Comparison of ENCODE assay signal across 13 mouse cellular contexts in genomic region chr10:58368791-58369706, GRCm38 (mm10). TPM values are rescaled to one million over a fixed set of nuclear protein-coding genes. Genes with fewer than 3 reads are reported as not detected.
DNase-seq lines count a peak whose midpoint lies in the region; ATAC-seq and TF ChIP-seq lines count a peak whose summit lies in the region.
"Had no signal": no experiment of that assay in that cellular context is flagged by ENCODE, and none has a peak within 500 bp of the region (broad histone marks: within the 10 kb centered on the region; RNA-seq: fewer than 3 reads in every experiment).

No protein-coding gene starts in this region.

- H3K4me3 ChIP-seq in erythroblast, embryonic 14.5 days (replicated peaks), result peak overlapping the region; percentile 45
- no peak overlapping the region for H3K4me3 ChIP-seq in intestine, postnatal 0 days (ENCODE audit: low read depth, low read length)
- H3K4me3 ChIP-seq in intestine, embryonic 16.5 days (ENCODE audit: low read length), result no peak overlapping the region
- H3K4me3 ChIP-seq in spleen, adult 2 months (ENCODE audit: extremely low read depth, insufficient read depth, insufficient read length), result no peak overlapping the region
- no peak overlapping the region for H3K4me3 ChIP-seq in stomach, postnatal 0 days (ENCODE audit: low read depth, low read length)
- H3K4me3 ChIP-seq: neural tube, embryonic 13.5 days had no signal

- TF ChIP-seq EP300 in stomach, postnatal 0 days (optimal IDR thresholded peaks at IDR 0.05), result no peak

- TF ChIP-seq CTCF in intestine, postnatal 0 days (IDR thresholded peaks at IDR 0.05; ENCODE audit: low read depth), result 0 out of 2 replicates have a peak, but pooled peaks have one; percentile 3
- no peak for TF ChIP-seq CTCF in spleen, adult 2 months (IDR thresholded peaks at IDR 0.05; ENCODE audit: extremely low read depth, insufficient read depth, insufficient read length, insufficient replicate concordance)
- 0 out of 2 replicates have a peak, but pooled peaks have one; percentile 3 for TF ChIP-seq CTCF in stomach, postnatal 0 days (IDR thresholded peaks at IDR 0.05; ENCODE audit: low read depth)

- no peak overlapping the region for H3K9ac ChIP-seq in intestine, postnatal 0 days (ENCODE audit: low read depth, low read length)
- no peak overlapping the region for H3K9ac ChIP-seq in intestine, embryonic 16.5 days (ENCODE audit: low read depth, low read length)
- H3K9ac ChIP-seq in stomach, postnatal 0 days (ENCODE audit: low read length), result no peak overlapping the region
- H3K9ac ChIP-seq: neural tube, embryonic 13.5 days had no signal

- H3K4me2 ChIP-seq in intestine, postnatal 0 days (replicated peaks; ENCODE audit: low read depth), result no peak overlapping the region
- H3K4me2 ChIP-seq in intestine, embryonic 16.5 days (ENCODE audit: low read depth, low read length), result no peak overlapping the region
- H3K4me2 ChIP-seq in stomach, postnatal 0 days (replicated peaks; ENCODE audit: low read depth), result no peak overlapping the region
- H3K4me2 ChIP-seq: neural tube, embryonic 13.5 days had no signal

- no peak for ATAC-seq in erythroblast, adult 5-6 weeks (replicated peaks; ENCODE audit: low FRiP score, poor library complexity, severe bottlenecking)
- ATAC-seq in intestine, postnatal 0 days, result no peak
- ATAC-seq in intestine, embryonic 16.5 days, result no peak
- no peak for ATAC-seq in stomach, postnatal 0 days (ENCODE audit: low FRiP score, low TSS enrichment)
- ATAC-seq: forebrain, embryonic 14.5 days had no signal

- H3K4me1 ChIP-seq in erythroblast, embryonic 14.5 days (ENCODE audit: control insufficient read depth), result peaks cover 94% of the 10 kb centered on the region
- peaks cover 15% of the 10 kb centered on the region; the same call in 1 of the 2 replicates for H3K4me1 ChIP-seq in intestine, postnatal 0 days (replicated peaks; ENCODE audit: control insufficient read depth, insufficient read depth, low read length)
- H3K4me1 ChIP-seq in intestine, embryonic 16.5 days (ENCODE audit: control insufficient read depth, insufficient read depth, low read length), result peaks cover 21% of the 10 kb centered on the region
- H3K4me1 ChIP-seq in spleen, adult 2 months (ENCODE audit: control insufficient read depth, insufficient read depth, insufficient read length), result peaks cover 16% of the 10 kb centered on the region
- peaks cover 10% of the 10 kb centered on the region for H3K4me1 ChIP-seq in stomach, postnatal 0 days (replicated peaks; ENCODE audit: control insufficient read depth, insufficient read depth)

- DNase-seq in spleen, adult 2 months (ENCODE audit: low read depth in 1 of 2, low spot score in 2 of 2), result no peak
- DNase-seq in spleen, postnatal 10 days (ENCODE audit: low spot score in 2 of 2), result no peak
- DNase-seq in stomach, postnatal 0 days (ENCODE audit: low spot score), result no peak
- no peak for DNase-seq in layer of hippocampus, postnatal 14 days (ENCODE audit: low spot score in 2 of 2)
- DNase-seq: gastrocnemius, postnatal 10 days; midbrain, embryonic 14.5 days; right cerebral cortex, adult 18-20 months had no signal

- H3K27me3 ChIP-seq in erythroblast, embryonic 14.5 days (ENCODE audit: control insufficient read depth), result no peaks in the 10 kb centered on the region
- H3K27me3 ChIP-seq in intestine, postnatal 0 days (replicated peaks; ENCODE audit: control insufficient read depth, insufficient read depth, low read length), result no peaks in the 10 kb centered on the region
- no peaks in the 10 kb centered on the region for H3K27me3 ChIP-seq in intestine, embryonic 16.5 days (replicated peaks; ENCODE audit: control insufficient read depth, insufficient read depth, low read length)
- no peaks in the 10 kb centered on the region for H3K27me3 ChIP-seq in spleen, adult 2 months (ENCODE audit: control insufficient read depth, insufficient read depth, low read length)
- no peaks in the 10 kb centered on the region for H3K27me3 ChIP-seq in stomach, postnatal 0 days (ENCODE audit: control insufficient read depth, insufficient read depth, low read length)
- H3K27me3 ChIP-seq: neural tube, embryonic 13.5 days had no signal

- H3K36me3 ChIP-seq in erythroblast, embryonic 14.5 days (ENCODE audit: control insufficient read depth), result peaks cover 22% of the 10 kb centered on the region
- H3K36me3 ChIP-seq in intestine, postnatal 0 days (ENCODE audit: control insufficient read depth, insufficient read depth), result no peaks in the 10 kb centered on the region; the same call in 1 of the 2 replicates
- H3K36me3 ChIP-seq in intestine, embryonic 16.5 days (ENCODE audit: control insufficient read depth, insufficient read depth, low read length), result no peaks in the 10 kb centered on the region
- no peaks in the 10 kb centered on the region for H3K36me3 ChIP-seq in spleen, adult 2 months (ENCODE audit: control insufficient read depth, insufficient read depth, low read length)
- no peaks in the 10 kb centered on the region for H3K36me3 ChIP-seq in stomach, postnatal 0 days (ENCODE audit: control insufficient read depth, insufficient read depth, low read length)
- H3K36me3 ChIP-seq: neural tube, embryonic 13.5 days had no signal

- H3K27ac ChIP-seq in intestine, postnatal 0 days (ENCODE audit: low read depth, low read length), result no peak overlapping the region
- no peak overlapping the region for H3K27ac ChIP-seq in intestine, embryonic 16.5 days (ENCODE audit: low read length)
- H3K27ac ChIP-seq in spleen, adult 2 months (ENCODE audit: insufficient read depth, low read length), result peak overlapping the region; percentile 42
- H3K27ac ChIP-seq in stomach, postnatal 0 days (replicated peaks), result peak overlapping the region; percentile 56; the same call in 1 of the 2 replicates
- H3K27ac ChIP-seq: neural tube, embryonic 13.5 days had no signal

- no peak for TF ChIP-seq POLR2A in spleen, adult 2 months (IDR thresholded peaks at IDR 0.05; ENCODE audit: low read depth, low read length)

- no peaks in the 10 kb centered on the region; the same call in 1 of the 2 replicates for H3K9me3 ChIP-seq in erythroblast, embryonic 14.5 days (ENCODE audit: control insufficient read depth, low read length)
- no peaks in the 10 kb centered on the region for H3K9me3 ChIP-seq in intestine, postnatal 0 days (ENCODE audit: control insufficient read depth)
- no peaks in the 10 kb centered on the region for H3K9me3 ChIP-seq in intestine, embryonic 16.5 days (ENCODE audit: control insufficient read depth, low read length)
- no peaks in the 10 kb centered on the region for H3K9me3 ChIP-seq in stomach, postnatal 0 days (ENCODE audit: control insufficient read depth, low read length)
- H3K9me3 ChIP-seq: neural tube, embryonic 13.5 days had no signal

- 83% methylated on average over 7 of the region's 7 CpGs for WGBS in intestine, postnatal 0 days
- WGBS in intestine, embryonic 16.5 days, result 84% methylated on average over 7 of the region's 7 CpGs
- WGBS in spleen, adult 2 months, result 73% methylated on average over 7 of the region's 7 CpGs
- WGBS in stomach, postnatal 0 days, result 75% methylated on average over 7 of the region's 7 CpGs

RNA-seq across cellular contexts. Expression of gene Lims1, which starts 45.8 kb away (rescaled TPM):
- polyA plus RNA-seq in erythroblast, embryonic 14.5 days (2012), result 0.20 and 0.43 TPM in 2 replicates
- total RNA-seq in erythroblast, adult 5-6 weeks (2015; ENCODE audit: low replicate concordance), result 54.8 and 59.8 TPM in 2 replicates
- 29.2 and 32.8 TPM in 2 replicates for total RNA-seq in erythroblast, adult 5-6 weeks (2017; ENCODE audit: low replicate concordance)
- polyA plus RNA-seq in intestine, postnatal 0 days (2015; fragmentation: Nextera tagmentation; extraction: Ambion mirVana), result 79.8 and 85.6 TPM in 2 replicates
- 120 and 124 TPM in 2 replicates for polyA plus RNA-seq in intestine, embryonic 16.5 days (2015; fragmentation: Nextera tagmentation; extraction: Ambion mirVana)
- polyA plus RNA-seq in spleen, adult 2 months (2012; rRNA removed), result 11.4 and 15.7 TPM in 2 replicates
- polyA plus RNA-seq in stomach, postnatal 0 days (2015; fragmentation: Nextera tagmentation; extraction: Ambion mirVana), result 101 and 111 TPM in 2 replicates
- 10 to 100 TPM; 30.2 to 32.9 TPM for total RNA-seq in layer of hippocampus, postnatal 14 days (2021)

Comparison
In these comparisons a context has a peak if more than half of its experiments do, and no peak if none do; other contexts are left out.
1. H3K27ac ChIP-seq: peak in spleen, adult 2 months (single experiment) and stomach, postnatal 0 days (single experiment); none in intestine, postnatal 0 days (single experiment) and intestine, embryonic 16.5 days (single experiment).